Mouse (Mus musculus) stomach, embryonic 14.5 days (tissue): ENCODE measurements at regions not wholly inside any gene's neighbourhood (a gene's known extent, or its start where the extent isn't known, plus 50 kb on each side); places are given as distances from the start of the nearest gene placed in this dataset.

Experiments used
- ATAC-seq: fragments of 200-750 bp; cut with Nextera tagmentation; 2 replicates; pipeline ENCODE4 v1.8.0; 2017; ENCODE audit warnings: low read depth, moderate TSS enrichment; ENCODE audit not compliant: insufficient number of reproducible peaks, insufficient read depth, low FRiP score
- H3K27ac ChIP-seq: fragments of 300-500 bp; sonication (generic); 2 replicates; pipeline ENCODE4 v1.5.1; 2014; ENCODE audit warnings: mild to moderate bottlenecking, low read length, moderate library complexity, mixed read lengths
- H3K27me3 ChIP-seq: fragments of 300-500 bp; sonication (generic); 2 replicates; pipeline ENCODE4 v1.6.1; 2014; ENCODE audit warnings: low read length, control low read depth, mixed read lengths; ENCODE audit not compliant: control insufficient read depth, insufficient read depth
- H3K36me3 ChIP-seq: fragments of 300-500 bp; sonication (generic); 2 replicates; pipeline ENCODE4 v1.6.1; 2014; ENCODE audit warnings: mild to moderate bottlenecking, control low read depth, low read length, moderate library complexity, mixed read lengths; ENCODE audit not compliant: control insufficient read depth, insufficient read depth
- H3K4me1 ChIP-seq: fragments of 300-500 bp; sonication (generic); 2 replicates; pipeline ENCODE4 v1.6.1; 2014; ENCODE audit warnings: low read length, control low read depth, mixed read lengths; ENCODE audit not compliant: control insufficient read depth, insufficient read depth
- H3K4me2 ChIP-seq: fragments of 300-500 bp; sonication (generic); replicated peaks from 2 replicates; pipeline ENCODE4 v1.6.1; 2014; ENCODE audit warnings: low read depth, low read length, control low read depth
- H3K4me3 ChIP-seq: fragments of 300-500 bp; sonication (generic); 2 replicates; pipeline ENCODE4 v1.5.1; 2014; ENCODE audit warnings: low read depth, low read length, control low read depth
- H3K9ac ChIP-seq: fragments of 300-500 bp; sonication (generic); replicated peaks from 2 replicates; pipeline ENCODE4 v1.6.1; 2014; ENCODE audit warnings: low read depth, mild to moderate bottlenecking, control low read depth, low read length, moderate library complexity, mixed read lengths
- H3K9me3 ChIP-seq: fragments of 300-500 bp; sonication (generic); 2 replicates; pipeline ENCODE4 v1.6.1; 2016; ENCODE audit warnings: low read depth, low read length, control low read depth; ENCODE audit not compliant: control insufficient read depth
- WGBS: fragments of 180-500 bp; shearing (Covaris S2); extraction: QIAGEN DNeasy Blood & Tissue Kit; methylation state at CpG from one replicate; pipeline ENCODE4 v1.1.7; 2014; 5-methylcytosine and 5-hydroxymethylcytosine counted together

DNA sequence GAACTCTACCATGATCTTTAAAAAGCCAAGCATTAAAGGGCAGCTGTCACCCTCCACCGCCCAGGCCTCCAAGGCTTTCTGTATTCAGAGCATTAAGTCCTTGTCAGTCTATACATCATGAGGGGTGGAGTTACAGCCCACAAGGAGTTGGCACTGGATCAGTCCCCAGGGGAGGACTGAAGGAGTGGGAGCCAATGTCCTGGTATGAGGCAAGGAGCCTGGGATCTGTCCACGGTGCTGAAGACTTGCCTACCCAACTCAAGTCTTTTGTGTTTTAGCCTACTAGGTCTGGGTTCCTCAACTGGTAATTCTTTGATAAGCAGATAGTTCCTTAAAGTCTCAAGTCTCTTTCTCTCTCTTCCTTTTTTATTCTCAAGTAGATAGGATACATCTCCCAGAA, 90.1 kb downstream of the Mrm1 start:
- H3K27ac ChIP-seq: no peak overlapping the region
- no peak overlapping the region for H3K4me3 ChIP-seq
- no peak for ATAC-seq
- H3K27me3 ChIP-seq: no peaks in the 10 kb centered on the region
- H3K4me1 ChIP-seq: no peaks in the 10 kb centered on the region
- 9% methylated on average over 2 of the region's 2 CpGs for WGBS
- H3K4me2 ChIP-seq: no peak overlapping the region
- H3K9ac ChIP-seq: no peak overlapping the region
- H3K9me3 ChIP-seq: no peaks in the 10 kb centered on the region
- H3K36me3 ChIP-seq: no peaks in the 10 kb centered on the region

DNA sequence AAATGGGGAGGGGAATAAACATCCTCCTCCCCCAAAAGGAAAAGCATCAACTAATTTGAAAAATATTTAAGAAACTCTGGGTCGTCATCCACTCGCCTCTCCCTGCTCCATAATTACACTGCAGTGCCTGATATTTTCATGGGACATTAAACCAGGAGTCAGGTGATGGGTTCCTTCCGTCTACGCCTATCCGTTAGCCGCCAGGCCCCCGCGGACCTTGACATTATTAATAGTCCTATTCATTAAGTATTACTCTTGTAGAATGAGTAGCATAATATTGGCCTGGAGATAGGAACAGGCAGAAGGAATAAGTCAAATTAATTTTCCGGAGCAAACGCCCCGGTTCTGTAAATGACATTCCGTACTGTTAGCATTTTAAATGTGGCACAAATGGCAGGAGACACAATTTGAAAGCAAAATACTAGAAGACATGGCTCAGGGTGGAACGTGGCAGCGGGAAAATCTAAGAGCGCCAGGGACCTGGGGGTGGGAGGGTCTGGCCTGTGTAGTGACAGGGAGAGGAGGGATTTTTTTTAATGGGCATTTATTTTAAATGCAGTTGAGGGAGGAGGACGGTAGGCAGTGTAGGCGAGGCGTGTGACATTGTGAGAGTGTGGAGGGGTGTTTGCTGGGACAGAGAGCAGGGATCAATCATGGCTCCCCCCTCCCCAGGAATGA, 93.2 kb downstream of the Mrm1 start:
- H3K27me3 ChIP-seq: no peaks in the 10 kb centered on the region
- no peak overlapping the region for H3K9ac ChIP-seq
- no peaks in the 10 kb centered on the region for H3K4me1 ChIP-seq
- H3K36me3 ChIP-seq: no peaks in the 10 kb centered on the region
- 72% methylated on average over 18 of the region's 18 CpGs for WGBS
- no peak overlapping the region for H3K27ac ChIP-seq
- no peak overlapping the region for H3K4me2 ChIP-seq
- ATAC-seq: no peak
- H3K9me3 ChIP-seq: no peaks in the 10 kb centered on the region
- H3K4me3 ChIP-seq: no peak overlapping the region

DNA sequence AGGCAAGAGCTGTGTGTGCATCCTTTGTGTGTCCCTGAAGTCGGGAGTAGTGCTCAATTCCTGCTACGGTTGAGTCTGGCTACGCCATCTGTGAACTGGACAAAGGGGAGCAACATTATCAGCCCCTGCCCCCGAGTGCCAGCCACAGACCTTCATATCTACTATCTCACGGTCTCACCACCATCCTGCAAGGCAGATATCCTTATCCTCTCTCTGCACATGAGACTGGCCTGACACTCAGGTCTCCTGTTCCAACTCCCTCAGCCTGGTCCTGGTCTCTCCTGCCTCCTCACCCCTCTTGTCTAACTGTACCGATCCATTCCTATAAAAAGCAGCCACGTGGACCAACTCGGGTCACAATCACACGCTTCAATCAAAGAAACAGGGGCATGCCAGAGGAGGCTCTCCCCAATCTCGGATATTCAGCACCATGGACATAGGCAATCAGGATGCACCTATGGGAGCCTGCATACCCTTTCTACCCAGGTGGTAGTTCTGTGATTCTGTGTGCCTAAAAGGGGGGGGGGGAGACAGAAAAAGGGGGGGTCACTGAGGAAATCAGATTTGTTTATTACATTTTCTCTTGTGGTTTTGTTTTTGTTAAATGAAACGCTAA, 94.0 kb downstream of the Mrm1 start:
- no peak overlapping the region for H3K4me2 ChIP-seq
- no peak for ATAC-seq

DNA sequence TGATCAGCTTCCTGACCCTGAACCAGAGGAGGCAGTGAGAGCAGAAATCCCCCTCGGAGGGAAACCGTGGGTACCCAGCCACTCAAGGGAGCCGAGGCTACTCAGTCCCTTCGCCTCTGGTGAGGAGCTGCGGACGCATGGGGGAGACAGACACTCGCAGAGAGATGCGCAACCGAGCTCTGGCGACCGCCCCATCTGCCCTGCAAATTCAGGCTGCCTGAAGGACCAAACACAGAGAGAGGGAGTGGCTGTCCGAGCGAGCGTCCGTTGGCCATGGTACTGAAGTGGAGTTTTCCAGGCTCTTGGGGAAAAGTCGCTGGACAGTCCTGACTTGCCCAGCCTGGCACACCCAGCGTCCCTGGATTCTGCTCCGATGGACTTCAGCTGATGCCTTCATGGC, 95.2 kb downstream of the Mrm1 start:
- ATAC-seq: no peak

More for the DNA sequence above, 94.0 kb downstream of the Mrm1 start:
- Histone ChIP-seq H3K9ac (no peak overlapping the region), H3K4me1 (no peaks in the 10 kb centered on the region), H3K4me3 (no peak overlapping the region), H3K9me3 (no peaks in the 10 kb centered on the region), H3K27me3 (no peaks in the 10 kb centered on the region), H3K27ac (no peak overlapping the region), H3K36me3 (no peaks in the 10 kb centered on the region)
- WGBS: 48% methylated on average over 11 of the region's 11 CpGs

DNA sequence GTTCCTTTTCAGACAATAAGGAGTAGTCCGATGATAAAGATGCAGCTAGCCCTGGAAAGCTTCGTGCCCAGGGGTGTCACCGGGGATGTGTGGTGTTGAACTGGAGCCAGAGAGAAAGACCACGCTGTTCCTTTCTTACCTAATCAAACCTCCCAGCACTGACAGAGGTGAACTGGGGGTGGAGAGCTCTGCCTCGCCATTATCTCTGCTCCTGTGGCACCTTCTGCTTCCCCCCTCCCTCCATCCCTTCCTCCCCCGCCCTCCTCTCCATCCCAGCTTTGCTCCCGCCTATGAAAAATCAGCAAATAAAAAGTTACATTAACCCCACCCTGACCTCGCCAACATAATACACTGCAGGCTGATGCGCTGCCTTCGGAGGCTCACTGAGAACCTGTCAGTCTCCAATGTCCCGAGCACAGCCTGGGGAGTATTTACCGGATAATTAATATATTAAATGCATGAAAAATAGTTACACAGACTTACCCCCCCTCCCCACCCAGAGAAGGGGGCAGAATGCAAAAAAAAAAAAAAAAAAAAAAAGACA, 96.6 kb downstream of the Mrm1 start:
- WGBS: 40% methylated on average over 12 of the region's 12 CpGs
- H3K27me3 ChIP-seq: no peaks in the 10 kb centered on the region
- no peak overlapping the region for H3K4me3 ChIP-seq
- no peaks in the 10 kb centered on the region for H3K36me3 ChIP-seq
- H3K4me1 ChIP-seq: no peaks in the 10 kb centered on the region
- H3K4me2 ChIP-seq: no peak overlapping the region
- ATAC-seq: no peak
- no peak overlapping the region for H3K9ac ChIP-seq
- H3K9me3 ChIP-seq: no peaks in the 10 kb centered on the region
- no peak overlapping the region for H3K27ac ChIP-seq

More for the DNA sequence above, 95.2 kb downstream of the Mrm1 start:
- no peak overlapping the region for H3K9ac ChIP-seq
- no peak overlapping the region for H3K4me3 ChIP-seq
- H3K36me3 ChIP-seq: no peaks in the 10 kb centered on the region
- H3K4me2 ChIP-seq: no peak overlapping the region
- H3K4me1 ChIP-seq: no peaks in the 10 kb centered on the region
- WGBS: 3% methylated on average over 18 of the region's 18 CpGs
- H3K27ac ChIP-seq: no peak overlapping the region
- H3K27me3 ChIP-seq: no peaks in the 10 kb centered on the region
- no peaks in the 10 kb centered on the region for H3K9me3 ChIP-seq

DNA sequence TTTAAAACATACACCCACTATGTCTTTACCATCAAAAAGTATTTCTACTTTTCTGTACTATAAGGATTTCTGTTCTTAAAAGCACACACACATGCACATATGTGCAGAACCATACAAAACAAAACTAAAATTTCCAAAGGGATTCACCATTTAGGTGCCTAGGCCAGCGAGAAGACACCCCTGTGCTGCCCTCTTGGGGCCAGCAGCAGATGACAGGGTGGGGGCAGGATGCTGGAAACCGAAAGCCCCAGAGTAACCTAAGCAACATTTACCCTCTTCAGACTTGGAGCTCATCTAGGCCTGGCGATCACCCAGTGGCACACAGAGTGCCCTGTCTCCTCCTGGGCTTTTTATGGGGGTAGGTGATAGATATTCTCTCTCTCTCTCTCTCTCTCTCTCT, 97.3 kb downstream of the Mrm1 start:
- H3K36me3 ChIP-seq: no peaks in the 10 kb centered on the region
- WGBS: 37% methylated on average over 3 of the region's 3 CpGs
- ATAC-seq: no peak
- H3K9me3 ChIP-seq: no peaks in the 10 kb centered on the region
- no peaks in the 10 kb centered on the region for H3K4me1 ChIP-seq
- no peak overlapping the region for H3K9ac ChIP-seq
- H3K4me3 ChIP-seq: no peak overlapping the region
- H3K27ac ChIP-seq: no peak overlapping the region
- H3K4me2 ChIP-seq: no peak overlapping the region
- H3K27me3 ChIP-seq: no peaks in the 10 kb centered on the region

DNA sequence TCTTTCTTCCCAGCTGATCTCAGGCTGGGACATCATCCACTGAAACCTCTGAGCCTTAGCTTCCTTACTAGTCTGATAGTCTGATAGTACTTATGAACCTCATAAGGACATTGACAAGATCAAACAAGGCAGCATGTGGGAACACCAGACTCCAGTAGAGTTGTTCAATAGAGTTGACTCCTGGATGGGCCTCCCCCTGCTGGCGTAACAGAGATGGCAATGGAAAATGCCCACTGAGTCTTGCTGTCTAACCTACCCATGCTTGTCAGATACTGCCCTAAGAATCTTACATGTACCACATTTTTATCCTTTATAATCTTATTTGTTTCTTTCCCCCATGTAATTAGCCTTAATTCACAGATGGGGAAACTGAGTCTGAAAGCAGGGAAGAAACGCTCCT, 98.2 kb downstream of the Mrm1 start:
- Histone ChIP-seq H3K9me3 (no peaks in the 10 kb centered on the region), H3K9ac (no peak overlapping the region), H3K4me2 (no peak overlapping the region), H3K27me3 (no peaks in the 10 kb centered on the region), H3K4me1 (no peaks in the 10 kb centered on the region), H3K36me3 (no peaks in the 10 kb centered on the region), H3K4me3 (no peak overlapping the region), H3K27ac (no peak overlapping the region)
- ATAC-seq: no peak
- WGBS: 70% methylated on average over 2 of the region's 2 CpGs

DNA sequence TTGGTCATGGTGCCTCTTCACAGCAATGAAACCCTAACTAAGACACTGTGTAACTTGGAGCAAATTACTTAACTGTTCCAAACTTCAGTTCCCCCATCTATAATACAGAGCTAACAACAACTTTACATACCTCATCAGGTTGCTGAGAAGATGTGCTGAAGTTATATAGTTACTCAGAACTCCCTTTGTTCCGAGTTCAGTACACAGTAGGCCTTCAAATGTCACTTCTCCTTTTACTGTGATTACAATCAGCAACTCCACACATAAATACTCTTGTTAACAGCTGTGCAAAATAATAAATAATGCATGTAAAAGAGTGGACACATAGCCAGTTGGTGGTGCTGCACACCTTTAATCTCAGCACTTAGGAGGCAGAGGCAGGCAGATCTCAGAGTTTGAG, 99.5 kb downstream of the Mrm1 start:
- H3K27ac ChIP-seq: no peak overlapping the region
- H3K9me3 ChIP-seq: no peaks in the 10 kb centered on the region
- no peak for ATAC-seq
- no peaks in the 10 kb centered on the region for H3K4me1 ChIP-seq
- WGBS: 84% methylated on average over 1 of the region's 1 CpGs
- no peak overlapping the region for H3K9ac ChIP-seq
- H3K4me2 ChIP-seq: no peak overlapping the region
- H3K27me3 ChIP-seq: no peaks in the 10 kb centered on the region
- no peak overlapping the region for H3K4me3 ChIP-seq
- no peaks in the 10 kb centered on the region for H3K36me3 ChIP-seq
